Mouse (Mus musculus) megakaryocyte-erythroid progenitor cell, adult 5-6 weeks (primary cell): ENCODE data around the gene Pga5. TPM values are rescaled to one million over a fixed set of nuclear protein-coding genes. Genes with fewer than 3 reads are reported as not detected.

Experiments
- ATAC-seq: replicated peaks from 2 replicates; pipeline ENCODE4 v1.8.0; 2016; ENCODE audit warnings: mild to moderate bottlenecking, inconsistent platforms; ENCODE audit not compliant: severe bottlenecking, poor library complexity, low FRiP score, low TSS enrichment
- total RNA-seq, 2 experiments: library from RNA; stranded (forward) in 1 of 2; stranded (reverse) in 1 of 2; fragments of 200-1000, 215-1000 nt in 1 of 2; fragments of >200 nt in 1 of 2; fragmentation: Nextera tagmentation in 1 of 2; gene quantifications; 2 replicates each; pipeline ENCODE4 v1.2.3; 2014 to 2017

Pga5 gene
- total RNA-seq, 2 experiments from 2014 or later: not detected

- no peak for ATAC-seq
Observed at GRCm38 (mm10) chr19:10707087-10707875, 29.4 kb upstream of the Pga5 start.

- ATAC-seq: peak; percentile 40; the same call in 1 of the 2 replicates
Observed at GRCm38 (mm10) chr19:10703470-10703869, 25.6 kb upstream of the Pga5 start.

- ATAC-seq: no peak
Observed at GRCm38 (mm10) chr19:10702125-10702524, 24.3 kb upstream of the Pga5 start.

- ATAC-seq: peak; percentile 65
Observed at GRCm38 (mm10) chr19:10701013-10701726, 23.3 kb upstream of the Pga5 start.

GRCm38 (mm10) chr19:10699851-10700250 is 22.0 kb upstream of the Pga5 start:
- ATAC-seq: peak; percentile 36

GRCm38 (mm10) chr19:10698131-10698991 is 20.5 kb upstream of the Pga5 start:
- ATAC-seq: no peak

- no peak for ATAC-seq
Observed at GRCm38 (mm10) chr19:10695801-10696200, 17.9 kb upstream of the Pga5 start.

GRCm38 (mm10) chr19:10693926-10694682 is 16.2 kb upstream of the Pga5 start:
- no peak for ATAC-seq

GRCm38 (mm10) chr19:10692361-10692760 is 14.5 kb upstream of the Pga5 start:
- no peak for ATAC-seq

- ATAC-seq: peak; percentile 48; the same call in 1 of the 2 replicates
Observed at GRCm38 (mm10) chr19:10691660-10692059, 13.8 kb upstream of the Pga5 start.

GRCm38 (mm10) chr19:10691121-10691520 is 13.2 kb upstream of the Pga5 start:
- no peak for ATAC-seq

- ATAC-seq: no peak
Observed at GRCm38 (mm10) chr19:10690336-10690735, 12.5 kb upstream of the Pga5 start.

GRCm38 (mm10) chr19:10689470-10690166 is 11.7 kb upstream of the Pga5 start:
- no peak for ATAC-seq

GRCm38 (mm10) chr19:10688537-10689352 is 10.9 kb upstream of the Pga5 start, which contains the start of gene Vps37c:
Vps37c (plus strand) TSS chr19:10688735.
- peak; percentile 83 for ATAC-seq

GRCm38 (mm10) chr19:10685727-10686126 is 7.9 kb upstream of the Pga5 start:
- ATAC-seq: no peak

GRCm38 (mm10) chr19:10685081-10685480 is 7.2 kb upstream of the Pga5 start:
- no peak for ATAC-seq

- no peak for ATAC-seq
Observed at GRCm38 (mm10) chr19:10681571-10681970, 3.7 kb upstream of the Pga5 start.

GRCm38 (mm10) chr19:10678772-10679067 is 849 bp upstream of the Pga5 start:
- no peak for ATAC-seq
